Mouse (Mus musculus) heart, adult 2 months (tissue): ENCODE data around the gene Rnf220.

ENCODE experiments used
- CTCF ChIP-seq: fragments of 200-600 bp; IDR thresholded peaks from 2 replicates; pipeline ENCODE4 v1.8.1; 2022; ENCODE audit warnings: antibody characterized with exemption, mild to moderate bottlenecking, moderate library complexity
- EP300 ChIP-seq: fragments of 200-500 bp; IDR thresholded peaks from 2 replicates; pipeline ENCODE4 v1.6.1; 2011; ENCODE audit warnings: low read depth, low read length, control low read depth; ENCODE audit not compliant: insufficient read depth
- POLR2A ChIP-seq: fragments of 200-500 bp; IDR thresholded peaks from 2 replicates; pipeline ENCODE4 v1.6.1; 2011; ENCODE audit warnings: mild to moderate bottlenecking, low read depth, low read length, control low read depth; ENCODE audit not compliant: insufficient read depth

GRCm38 (mm10) chr4:117309427-117309826, 187.4 kb downstream of the Rnf220 start:
- no peak for TF ChIP-seq EP300
- no peak for TF ChIP-seq POLR2A
- TF ChIP-seq CTCF = peak; percentile 26; the same call in 1 of the 2 replicates
